Mouse (Mus musculus) embryonic facial prominence, embryonic 15.5 days (tissue): ENCODE results near the gene Mgat4c. TPM values are rescaled to one million over a fixed set of nuclear protein-coding genes. Genes with fewer than 3 reads are reported as not detected.
"Not testable (repeated sequence)": the region's sequence is repeated elsewhere in the genome, so short reads cannot be mapped to it uniquely, and the experiment has no call there.

Source experiments
- ATAC-seq: fragments of 200-750 bp; cut with Nextera tagmentation; 2 replicates; pipeline ENCODE4 v1.8.0; 2017; ENCODE audit warnings: low read depth, moderate TSS enrichment; ENCODE audit not compliant: insufficient number of reproducible peaks, low FRiP score, low TSS enrichment
- H3K27ac ChIP-seq: fragments of 300-500 bp; sonication (generic); replicated peaks from 2 replicates; pipeline ENCODE4 v1.5.1; 2015; ENCODE audit warnings: mild to moderate bottlenecking, inconsistent platforms
- H3K27me3 ChIP-seq: fragments of 300-500 bp; sonication (generic); 2 replicates; pipeline ENCODE4 v1.6.1; 2015; ENCODE audit warnings: inconsistent platforms
- H3K36me3 ChIP-seq: fragments of 300-500 bp; sonication (generic); 2 replicates; pipeline ENCODE4 v1.6.1; 2015; ENCODE audit warnings: mild to moderate bottlenecking, inconsistent platforms
- H3K4me1 ChIP-seq: fragments of 300-500 bp; sonication (generic); 2 replicates; pipeline ENCODE4 v1.6.1; 2015; ENCODE audit warnings: inconsistent platforms
- H3K4me2 ChIP-seq: fragments of 300-500 bp; sonication (generic); replicated peaks from 2 replicates; pipeline ENCODE4 v1.6.1; 2015; ENCODE audit warnings: mild to moderate bottlenecking, inconsistent platforms
- H3K4me3 ChIP-seq: fragments of 300-500 bp; sonication (generic); replicated peaks from 2 replicates; pipeline ENCODE4 v1.5.1; 2015; ENCODE audit warnings: mild to moderate bottlenecking, inconsistent platforms
- H3K9ac ChIP-seq: fragments of 300-500 bp; sonication (generic); 2 replicates; pipeline ENCODE4 v1.6.1; 2015; ENCODE audit warnings: inconsistent platforms
- H3K9me3 ChIP-seq: fragments of 300-500 bp; sonication (generic); replicated peaks from 2 replicates; pipeline ENCODE4 v1.6.1; 2016; ENCODE audit warnings: inconsistent platforms
- WGBS: fragments of 180-500 bp; shearing (Covaris S2); methylation state at CpG from one replicate; pipeline ENCODE4 v1.1.7; 2015; 5-methylcytosine and 5-hydroxymethylcytosine counted together
- microRNA-seq: library from miRNA; unstranded; fragments of <30 nt; microRNA quantifications from one replicate; pipeline ENCODE4, GENCODE M21; 2016; ENCODE audit warnings: borderline number of aligned reads
- polyA plus RNA-seq: library from polyadenylated mRNA; unstranded; fragments of >200 nt; fragmentation: Nextera tagmentation; extraction: Ambion mirVana; gene quantifications from 2 replicates; pipeline ENCODE4 v1.2.1, GENCODE M21; 2015

The Mgat4c gene
- polyA plus RNA-seq, 1 experiment from 2014 or later: 2.6 TPM

GRCm38 (mm10) chr10:102372111-102372510, 690.8 kb downstream of the Mgat4c start:
- Histone ChIP-seq H3K27ac (no peak overlapping the region), H3K9ac (no peak overlapping the region), H3K4me3 (no peak overlapping the region), H3K4me2 (no peak overlapping the region), H3K27me3 (no peaks in the 10 kb centered on the region), H3K9me3 (no peaks in the 10 kb centered on the region), H3K4me1 (no peaks in the 10 kb centered on the region), H3K36me3 (no peaks in the 10 kb centered on the region)
- ATAC-seq: no peak

GRCm38 (mm10) chr10:102374061-102374460, 692.8 kb downstream of the Mgat4c start:
- H3K9ac ChIP-seq: no peak overlapping the region
- ATAC-seq: no peak
- H3K36me3 ChIP-seq: no peaks in the 10 kb centered on the region
- no peak overlapping the region for H3K4me2 ChIP-seq
- no peak overlapping the region for H3K4me3 ChIP-seq
- no peaks in the 10 kb centered on the region for H3K9me3 ChIP-seq
- H3K27me3 ChIP-seq: no peaks in the 10 kb centered on the region
- WGBS: 85% methylated on average over 4 of the region's 4 CpGs
- no peak overlapping the region for H3K27ac ChIP-seq
- no peaks in the 10 kb centered on the region for H3K4me1 ChIP-seq

GRCm38 (mm10) chr10:102377377-102377776, 696.1 kb downstream of the Mgat4c start:
- no peaks in the 10 kb centered on the region for H3K4me1 ChIP-seq
- H3K4me3 ChIP-seq: no peak overlapping the region
- H3K27me3 ChIP-seq: no peaks in the 10 kb centered on the region
- H3K9me3 ChIP-seq: no peaks in the 10 kb centered on the region
- no peak overlapping the region for H3K27ac ChIP-seq
- H3K36me3 ChIP-seq: no peaks in the 10 kb centered on the region
- no peak overlapping the region for H3K9ac ChIP-seq
- ATAC-seq: no peak
- no peak overlapping the region for H3K4me2 ChIP-seq
- WGBS: 83% methylated on average over 4 of the region's 4 CpGs

GRCm38 (mm10) chr10:102389223-102389622, 707.9 kb downstream of the Mgat4c start:
- no peak for ATAC-seq
- 77% methylated on average over 1 of the region's 1 CpGs for WGBS
- H3K4me3 ChIP-seq: no peak overlapping the region
- no peak overlapping the region for H3K4me2 ChIP-seq
- H3K9me3 ChIP-seq: no peaks in the 10 kb centered on the region
- no peaks in the 10 kb centered on the region for H3K4me1 ChIP-seq
- H3K9ac ChIP-seq: no peak overlapping the region
- H3K36me3 ChIP-seq: no peaks in the 10 kb centered on the region
- no peaks in the 10 kb centered on the region for H3K27me3 ChIP-seq
- H3K27ac ChIP-seq: no peak overlapping the region

- 72% methylated on average over 2 of the region's 2 CpGs for WGBS
- H3K9ac ChIP-seq: no peak overlapping the region
- H3K4me3 ChIP-seq: no peak overlapping the region
- no peaks in the 10 kb centered on the region for H3K27me3 ChIP-seq
- H3K27ac ChIP-seq: no peak overlapping the region
- no peak for ATAC-seq
- no peaks in the 10 kb centered on the region for H3K36me3 ChIP-seq
- H3K4me1 ChIP-seq: no peaks in the 10 kb centered on the region
- no peaks in the 10 kb centered on the region for H3K9me3 ChIP-seq
- no peak overlapping the region for H3K4me2 ChIP-seq
Observed at GRCm38 (mm10) chr10:102417654-102418272, 736.5 kb downstream of the Mgat4c start.

GRCm38 (mm10) chr10:102435048-102435447, 753.8 kb downstream of the Mgat4c start:
- ATAC-seq, H3K27ac ChIP-seq, H3K9ac ChIP-seq, H3K4me3 ChIP-seq, H3K27me3 ChIP-seq, H3K9me3 ChIP-seq, H3K4me1 ChIP-seq, H3K36me3 ChIP-seq: not testable (repeated sequence)
- 4% methylated on average over 6 of the region's 7 CpGs for WGBS
- peak overlapping the region; percentile 36; the same call in 1 of the 2 replicates for H3K4me2 ChIP-seq

- not testable (repeated sequence) for H3K27me3 ChIP-seq, H3K4me3 ChIP-seq, H3K9ac ChIP-seq, H3K27ac ChIP-seq, ATAC-seq, H3K9me3 ChIP-seq, H3K4me1 ChIP-seq, H3K36me3 ChIP-seq
- peak overlapping the region; percentile 36 for H3K4me2 ChIP-seq
- 31% methylated on average over 6 of the region's 6 CpGs for WGBS
Observed at GRCm38 (mm10) chr10:102435467-102435866, 754.2 kb downstream of the Mgat4c start.

Small RNAs within 50 kb of the gene (microRNA-seq; reads per million reads assigned to microRNA genes)
- 1.2 reads per million for gene Mir3059
